Mouse (Mus musculus) cerebellum, adult 18-20 months (tissue): ENCODE data around the gene Vmn1r50.
"Not testable (repeated sequence)": the region's sequence is repeated elsewhere in the genome, so short reads cannot be mapped to it uniquely, and the experiment has no call there.

Experiments
- DNase-seq, 2 experiments: peaks; one replicate each; pipeline ENCODE4 v3.0.0; 2021

The Vmn1r50 gene

GRCm38 (mm10) chr6:90101130-90101529 is at the start of gene Vmn1r50:
TSS of gene Vmn1r50 (plus strand) at chr6:90101430.
- no peak for DNase-seq

- DNase-seq = no peak
These were observed 22.8 kb upstream of the Vmn1r50 start, which contains the start of gene Vmn1r49 for GRCm38 (mm10) chr6:90078406-90078805. TSS of gene Vmn1r49 (minus strand) at chr6:90078506.

- DNase-seq = no peak
These were observed 664 bp upstream of the Vmn1r50 start for GRCm38 (mm10) chr6:90100566-90100965.

- DNase-seq = not testable (repeated sequence)
These were observed 21.1 kb downstream of the Vmn1r50 start, which contains the start of gene Vmn1r51 for GRCm38 (mm10) chr6:90122296-90122695. TSS of gene Vmn1r51 (plus strand) at chr6:90122596.
